Mouse (Mus musculus): ENCODE data around the gene Plxnd1. TPM values are rescaled to one million over a fixed set of nuclear protein-coding genes. Genes with fewer than 3 reads are reported as not detected.

Gene Plxnd1
- polyA plus RNA-seq, 1 experiment, result 54.2 TPM

DNA sequence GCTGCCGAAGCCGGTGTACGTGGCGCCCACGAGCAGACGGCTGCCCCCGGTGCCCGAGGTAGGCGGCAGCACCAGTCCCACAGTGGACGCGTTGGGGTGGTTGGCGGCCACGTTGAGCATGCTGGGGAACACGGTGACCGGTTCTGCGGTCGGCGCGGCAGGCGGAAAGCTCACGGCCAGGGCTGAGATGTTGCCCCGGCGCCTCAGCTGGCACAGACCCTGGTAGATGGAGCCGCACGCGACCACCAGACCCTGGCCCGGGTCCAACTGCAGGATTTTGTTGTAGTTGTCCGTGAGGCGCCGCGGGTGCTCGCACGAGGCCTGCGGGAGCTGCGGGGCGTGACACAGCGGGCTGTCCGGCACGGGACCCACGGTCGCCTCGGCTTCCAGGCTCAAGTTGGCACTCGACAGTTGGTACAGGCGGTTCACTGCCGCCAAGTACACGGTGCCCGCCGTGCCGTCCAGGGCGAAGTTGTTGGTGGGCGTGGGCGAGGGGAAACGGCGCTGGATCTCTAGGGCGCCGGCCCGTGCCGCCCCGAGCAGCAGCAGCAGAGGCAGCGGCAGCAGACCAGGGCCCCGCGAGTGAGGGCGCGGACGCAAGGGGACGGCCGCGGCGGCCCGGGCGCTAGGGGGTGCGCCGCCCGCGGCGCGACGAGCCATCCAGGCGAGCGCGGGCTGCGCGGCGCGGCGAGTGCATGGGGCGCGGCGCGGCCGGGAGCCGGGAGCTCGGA is 494 bp downstream of the Plxnd1 start:
- Histone ChIP-seq H3K36me3 (ENCODE audit: control insufficient read depth, insufficient read depth, low read length) (no peaks in the 10 kb centered on the region), H3K27me3 (replicated peaks; ENCODE audit: control insufficient read depth, insufficient read depth, low read length) (no peaks in the 10 kb centered on the region), H3K27ac (ENCODE audit: insufficient read depth, low read depth, low read length) (peak overlapping the region; percentile 80), H3K4me3 (ENCODE audit: insufficient read depth, low read depth, low read length) (peak overlapping the region; percentile 64), H3K4me1 (ENCODE audit: control insufficient read depth, insufficient read depth, low read length) (peaks cover 4% of the 10 kb centered on the region; the same call in 1 of the 2 replicates)
- WGBS, result 2% methylated on average over 93 of the region's 93 CpGs
- no peak for TF ChIP-seq POLR2A (IDR thresholded peaks at IDR 0.05; ENCODE audit: low read depth, low read length)
- TF ChIP-seq CTCF (conservative IDR thresholded peaks at IDR 0.05; ENCODE audit: insufficient read depth, insufficient read length, low read depth, low read length), result no peak
- DNase-seq, result peak; percentile 33

GRCm38 (mm10) chr6:115993463-115994145 is 1.2 kb downstream of the Plxnd1 start:
- Histone ChIP-seq H3K27me3 (replicated peaks; ENCODE audit: control insufficient read depth, insufficient read depth, low read length) (no peaks in the 10 kb centered on the region), H3K36me3 (ENCODE audit: control insufficient read depth, insufficient read depth, low read length) (no peaks in the 10 kb centered on the region), H3K4me3 (ENCODE audit: insufficient read depth, low read depth, low read length) (peak overlapping the region; percentile 64), H3K4me1 (ENCODE audit: control insufficient read depth, insufficient read depth, low read length) (peaks cover 4% of the 10 kb centered on the region; the same call in 1 of the 2 replicates), H3K27ac (ENCODE audit: insufficient read depth, low read depth, low read length) (peak overlapping the region; percentile 80)
- no peak for TF ChIP-seq CTCF (conservative IDR thresholded peaks at IDR 0.05; ENCODE audit: insufficient read depth, insufficient read length, low read depth, low read length)
- TF ChIP-seq POLR2A (IDR thresholded peaks at IDR 0.05; ENCODE audit: low read depth, low read length), result no peak
- WGBS, result 4% methylated on average over 86 of the region's 86 CpGs
- DNase-seq, result no peak

- H3K4me1 ChIP-seq (ENCODE audit: control insufficient read depth, insufficient read depth, low read length), result peaks cover 4% of the 10 kb centered on the region; the same call in 1 of the 2 replicates
- peak overlapping the region; percentile 64 for H3K4me3 ChIP-seq (ENCODE audit: insufficient read depth, low read depth, low read length)
- TF ChIP-seq POLR2A (IDR thresholded peaks at IDR 0.05; ENCODE audit: low read depth, low read length), result no peak
- no peak for TF ChIP-seq CTCF (conservative IDR thresholded peaks at IDR 0.05; ENCODE audit: insufficient read depth, insufficient read length, low read depth, low read length)
- 47% methylated on average over 6 of the region's 6 CpGs for WGBS
- H3K27ac ChIP-seq (ENCODE audit: insufficient read depth, low read depth, low read length), result peak overlapping the region; percentile 32
- H3K27me3 ChIP-seq (replicated peaks; ENCODE audit: control insufficient read depth, insufficient read depth, low read length), result no peaks in the 10 kb centered on the region
- H3K36me3 ChIP-seq (ENCODE audit: control insufficient read depth, insufficient read depth, low read length), result no peaks in the 10 kb centered on the region
- no peak for DNase-seq
Measured at GRCm38 (mm10) chr6:115992981-115993380, 1.8 kb downstream of the Plxnd1 start.

DNA sequence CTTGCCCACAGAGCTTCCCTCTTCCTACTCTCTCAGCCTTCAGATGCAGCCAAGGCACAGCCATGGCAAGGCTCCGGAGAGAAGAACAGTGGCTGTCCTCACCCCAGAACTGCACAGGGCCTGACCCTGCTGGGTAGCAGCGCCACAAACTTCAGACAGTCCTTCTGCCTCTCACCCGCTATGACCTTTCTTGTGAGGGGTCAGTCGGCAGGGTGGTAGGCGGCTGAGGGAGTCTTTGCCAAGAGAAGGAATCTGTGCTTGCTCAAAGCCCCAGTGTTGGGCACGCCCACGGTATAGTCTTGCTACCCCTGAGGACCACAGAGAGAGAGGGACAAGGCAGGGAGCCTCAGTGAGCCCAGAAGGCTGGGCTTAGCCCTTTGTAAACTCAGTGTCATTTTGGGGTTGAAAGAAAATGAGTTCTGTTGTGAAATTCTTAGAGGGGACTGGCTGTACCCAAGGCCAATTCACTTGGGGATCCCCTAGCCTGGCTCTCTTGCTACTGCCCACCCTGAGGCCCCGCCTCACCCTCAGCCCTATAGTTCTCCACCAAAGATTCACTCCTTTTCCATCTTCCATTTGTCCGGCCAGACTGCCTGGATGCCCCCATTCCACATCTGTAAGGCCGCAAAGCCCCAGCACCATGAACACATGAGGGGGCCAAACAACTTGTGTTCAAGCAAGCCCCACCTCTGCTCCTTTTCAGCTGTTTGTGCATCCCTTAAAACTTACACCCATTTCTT is 2.8 kb downstream of the Plxnd1 start:
- no peak for TF ChIP-seq POLR2A (IDR thresholded peaks at IDR 0.05; ENCODE audit: low read depth, low read length)
- no peak for TF ChIP-seq CTCF (conservative IDR thresholded peaks at IDR 0.05; ENCODE audit: insufficient read depth, insufficient read length, low read depth, low read length)
- peak overlapping the region; percentile 64 for H3K4me3 ChIP-seq (ENCODE audit: insufficient read depth, low read depth, low read length)
- H3K4me1 ChIP-seq (ENCODE audit: control insufficient read depth, insufficient read depth, low read length), result peaks cover 4% of the 10 kb centered on the region; the same call in 1 of the 2 replicates
- H3K27ac ChIP-seq (ENCODE audit: insufficient read depth, low read depth, low read length), result peak overlapping the region; percentile 67
- no peaks in the 10 kb centered on the region for H3K36me3 ChIP-seq (ENCODE audit: control insufficient read depth, insufficient read depth, low read length)
- WGBS, result 35% methylated on average over 10 of the region's 10 CpGs
- DNase-seq, result no peak
- H3K27me3 ChIP-seq (replicated peaks; ENCODE audit: control insufficient read depth, insufficient read depth, low read length), result no peaks in the 10 kb centered on the region

DNA sequence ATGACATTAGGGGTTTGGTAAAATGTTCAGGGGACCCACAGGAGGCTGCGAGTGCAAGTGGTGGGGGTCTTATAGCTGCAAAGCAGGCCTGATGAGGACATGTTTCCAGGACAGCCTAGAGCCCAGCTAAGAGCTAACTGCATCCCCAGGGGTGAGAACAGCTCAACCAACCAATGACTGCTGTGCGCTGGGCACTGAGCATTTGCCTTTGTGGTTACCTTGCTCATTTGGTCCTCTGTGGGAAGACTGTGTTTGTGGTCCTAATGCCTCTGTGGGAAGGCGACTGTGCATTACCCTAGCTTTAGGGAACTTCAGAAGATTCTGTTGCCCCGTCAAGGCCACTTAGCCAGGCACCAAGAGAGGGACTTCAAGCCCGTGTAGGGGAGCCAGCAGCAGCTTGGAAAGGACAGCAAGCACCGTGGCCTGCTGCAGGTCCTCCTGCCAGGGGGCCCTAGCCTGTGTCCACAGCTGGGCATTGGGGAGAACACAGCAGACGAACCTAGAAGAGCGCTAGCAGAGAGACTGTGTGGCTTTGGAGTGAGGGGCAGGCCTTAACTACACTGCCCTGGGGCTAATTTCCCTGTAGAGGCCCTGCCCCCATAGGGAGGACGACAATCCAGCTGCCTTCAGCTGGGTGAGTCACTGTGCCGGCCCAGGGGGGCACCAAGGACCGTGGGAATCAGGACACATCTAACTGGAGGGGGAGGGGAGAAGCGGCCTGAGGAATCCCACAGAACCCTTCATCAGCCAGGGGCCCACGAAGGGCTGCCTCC is 3.5 kb downstream of the Plxnd1 start:
- DNase-seq, result peak; percentile 51
- Histone ChIP-seq H3K36me3 (ENCODE audit: control insufficient read depth, insufficient read depth, low read length) (no peaks in the 10 kb centered on the region), H3K27me3 (replicated peaks; ENCODE audit: control insufficient read depth, insufficient read depth, low read length) (no peaks in the 10 kb centered on the region), H3K4me3 (ENCODE audit: insufficient read depth, low read depth, low read length) (peak overlapping the region; percentile 64), H3K27ac (ENCODE audit: insufficient read depth, low read depth, low read length) (peak overlapping the region; percentile 67), H3K4me1 (ENCODE audit: control insufficient read depth, insufficient read depth, low read length) (peaks cover 4% of the 10 kb centered on the region; the same call in 1 of the 2 replicates)
- no peak for TF ChIP-seq POLR2A (IDR thresholded peaks at IDR 0.05; ENCODE audit: low read depth, low read length)
- 44% methylated on average over 13 of the region's 13 CpGs for WGBS

GRCm38 (mm10) chr6:115990479-115990878 is 4.3 kb downstream of the Plxnd1 start:
- no peak for DNase-seq
- no peaks in the 10 kb centered on the region for H3K36me3 ChIP-seq (ENCODE audit: control insufficient read depth, insufficient read depth, low read length)
- H3K4me3 ChIP-seq (ENCODE audit: insufficient read depth, low read depth, low read length), result peak overlapping the region; percentile 64
- no peaks in the 10 kb centered on the region for H3K27me3 ChIP-seq (replicated peaks; ENCODE audit: control insufficient read depth, insufficient read depth, low read length)
- no peak for TF ChIP-seq POLR2A (IDR thresholded peaks at IDR 0.05; ENCODE audit: low read depth, low read length)
- no peak for TF ChIP-seq CTCF (conservative IDR thresholded peaks at IDR 0.05; ENCODE audit: insufficient read depth, insufficient read length, low read depth, low read length)
- no peaks in the 10 kb centered on the region for H3K4me1 ChIP-seq (ENCODE audit: control insufficient read depth, insufficient read depth, low read length)
- 63% methylated on average over 9 of the region's 9 CpGs for WGBS
- peak overlapping the region; percentile 17; the same call in 1 of the 2 replicates for H3K27ac ChIP-seq (ENCODE audit: insufficient read depth, low read depth, low read length)
